Mouse (Mus musculus) cerebellum, adult (tissue): ENCODE results near the gene Prkch.

Source experiments
- ATAC-seq: cut with Nextera tagmentation; 2 replicates; pipeline ENCODE4 v1.9.2; 2017; ENCODE audit warnings: mild to moderate bottlenecking, moderate library complexity, mixed read lengths; ENCODE audit not compliant: insufficient number of reproducible peaks, low FRiP score, low TSS enrichment

Prkch gene

DNA sequence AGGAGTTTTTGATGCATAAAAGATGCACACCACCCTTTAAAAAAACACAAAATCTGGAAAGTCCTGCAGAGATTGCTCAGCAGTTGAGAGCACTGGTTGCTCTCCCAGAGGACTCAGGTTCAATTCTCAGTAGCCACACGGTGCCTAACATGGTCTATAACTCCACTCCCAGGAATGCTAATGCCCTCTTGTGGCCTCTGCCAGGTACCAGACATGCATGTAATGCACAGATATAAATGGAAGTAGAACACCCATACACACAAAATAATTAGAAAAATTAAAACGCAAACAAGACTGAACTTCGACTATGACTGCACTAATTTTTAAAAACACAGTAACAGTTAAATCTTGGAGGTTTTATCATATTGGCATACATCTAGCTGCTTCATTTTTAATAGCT is 119.8 kb downstream of the Prkch start:
- ATAC-seq, result no peak

DNA sequence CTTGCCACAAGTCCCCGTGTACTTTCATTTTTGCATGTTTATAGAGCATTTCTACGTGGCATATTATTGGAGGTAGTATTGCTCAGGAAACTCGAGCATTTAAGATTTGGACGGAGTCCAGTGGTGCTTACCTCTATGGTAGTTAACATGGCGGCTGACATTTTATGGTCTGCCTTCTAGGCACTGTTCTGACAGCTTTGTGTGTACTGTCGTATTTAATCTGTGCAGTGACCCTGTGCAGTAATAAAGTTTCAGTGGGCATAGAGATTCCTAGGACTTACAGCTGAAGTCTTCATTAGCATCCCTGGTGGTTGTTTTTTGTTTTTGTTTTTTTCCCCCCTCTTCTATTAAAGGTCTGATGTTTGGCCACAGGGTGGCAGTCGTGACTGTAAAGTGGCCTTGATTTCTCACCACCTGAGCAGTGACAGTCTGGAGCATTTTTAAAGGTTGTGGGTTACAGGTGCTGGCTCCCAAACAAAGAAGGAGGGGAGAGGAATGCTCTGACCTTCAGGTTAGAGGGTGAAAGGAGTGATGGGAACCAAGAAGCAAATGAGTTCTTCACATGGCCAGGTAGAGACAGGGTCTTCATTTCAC is 120.6 kb downstream of the Prkch start:
- ATAC-seq, result no peak

DNA sequence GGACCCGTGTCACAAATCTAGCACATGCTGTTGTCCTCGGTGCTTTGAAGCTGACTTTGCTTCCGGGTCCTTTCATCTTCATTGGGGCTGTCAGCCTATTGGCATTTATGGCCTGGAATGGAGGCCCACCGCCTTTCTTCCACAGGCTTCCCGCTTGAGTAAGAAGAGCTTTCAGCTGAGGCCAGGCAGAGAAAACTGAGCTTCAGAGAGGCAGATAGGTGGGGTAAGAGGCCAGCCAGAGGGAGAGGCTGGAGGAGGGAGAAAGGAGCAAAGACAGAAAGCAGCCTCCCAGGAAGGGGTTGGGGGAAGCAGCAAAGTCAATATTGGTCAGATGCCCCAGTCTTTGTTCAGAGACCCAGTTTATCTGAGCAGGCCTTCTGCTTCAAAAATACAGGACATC is 123.9 kb downstream of the Prkch start:
- ATAC-seq, result no peak

DNA sequence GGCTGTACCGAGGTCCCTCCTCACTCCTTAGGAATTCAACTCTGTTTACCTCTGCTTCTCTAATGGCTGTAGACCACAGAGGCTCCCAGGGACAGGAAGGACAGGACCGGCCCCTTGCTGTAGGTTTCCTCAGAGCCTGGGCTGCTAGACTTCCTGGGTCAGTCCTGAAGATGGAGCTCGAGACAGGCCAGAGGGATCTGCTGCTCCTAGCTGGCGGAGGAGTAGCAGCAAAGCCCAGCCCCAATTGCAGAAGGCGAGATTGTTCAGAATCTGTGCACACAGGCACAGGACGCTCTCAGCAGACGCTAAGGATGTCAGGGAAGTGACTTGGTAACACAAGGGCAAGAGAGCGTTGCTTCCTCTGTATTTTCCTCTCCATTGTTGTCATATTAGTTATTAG is 124.3 kb downstream of the Prkch start:
- peak; percentile 90 for ATAC-seq

DNA sequence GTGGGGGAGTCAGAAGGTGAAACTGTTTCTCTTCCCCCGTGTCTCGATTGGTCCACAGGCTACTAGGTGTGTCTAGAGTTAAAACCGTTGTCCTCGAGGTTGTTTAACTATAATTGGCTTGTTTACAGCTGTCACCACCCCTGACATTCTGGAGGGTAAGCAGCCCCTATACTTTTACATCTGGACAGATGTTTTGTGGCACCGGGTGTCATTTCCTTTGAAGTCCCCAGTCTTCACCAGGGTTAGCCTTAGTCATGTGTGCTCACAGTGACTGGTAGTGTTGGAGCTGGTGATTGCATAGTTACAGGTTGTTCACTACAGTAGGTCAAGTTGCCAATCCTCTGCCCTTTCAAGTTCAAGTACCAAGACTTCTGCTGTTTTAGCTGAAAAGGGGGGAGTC is 126.2 kb downstream of the Prkch start:
- no peak for ATAC-seq

DNA sequence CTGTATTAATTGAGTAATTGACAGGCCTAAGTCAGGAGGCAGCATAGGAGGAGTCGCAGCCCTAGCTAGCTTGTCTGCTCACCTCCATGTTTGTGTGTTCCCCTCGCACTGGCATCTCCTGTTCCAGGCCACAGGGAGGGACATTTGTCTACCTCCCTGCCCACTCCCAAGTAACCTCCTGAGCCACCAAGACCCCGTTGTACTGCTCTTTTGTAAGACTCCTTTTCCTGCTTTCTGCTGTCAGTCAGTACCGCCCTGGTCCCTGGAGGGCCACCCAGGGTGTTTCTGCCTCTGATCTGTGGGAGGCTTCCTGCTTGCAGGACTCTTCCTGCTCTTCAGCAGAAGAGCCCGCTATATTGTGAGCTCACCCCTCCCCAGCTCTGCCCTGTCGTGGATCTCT is 127.5 kb downstream of the Prkch start:
- no peak for ATAC-seq

DNA sequence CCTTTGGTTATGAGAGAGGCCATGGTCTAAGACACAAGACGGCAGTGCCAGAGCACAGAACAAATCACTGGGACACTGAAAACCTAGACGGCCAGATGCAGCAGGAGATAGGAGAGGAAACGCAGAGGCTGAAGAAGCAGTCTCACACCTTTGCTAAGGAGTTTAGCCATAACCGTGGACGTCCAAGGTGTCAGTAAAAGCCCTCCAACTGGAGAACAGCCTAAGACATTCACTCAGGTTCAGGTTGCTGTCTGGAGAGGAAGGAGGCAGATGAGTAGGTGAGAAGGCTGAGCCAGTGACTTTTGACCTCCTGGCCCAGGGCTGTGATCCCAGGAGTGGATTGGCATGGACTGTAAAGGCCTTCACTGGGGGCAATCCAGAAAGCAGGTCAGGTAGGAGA is 130.0 kb downstream of the Prkch start:
- no peak for ATAC-seq

DNA sequence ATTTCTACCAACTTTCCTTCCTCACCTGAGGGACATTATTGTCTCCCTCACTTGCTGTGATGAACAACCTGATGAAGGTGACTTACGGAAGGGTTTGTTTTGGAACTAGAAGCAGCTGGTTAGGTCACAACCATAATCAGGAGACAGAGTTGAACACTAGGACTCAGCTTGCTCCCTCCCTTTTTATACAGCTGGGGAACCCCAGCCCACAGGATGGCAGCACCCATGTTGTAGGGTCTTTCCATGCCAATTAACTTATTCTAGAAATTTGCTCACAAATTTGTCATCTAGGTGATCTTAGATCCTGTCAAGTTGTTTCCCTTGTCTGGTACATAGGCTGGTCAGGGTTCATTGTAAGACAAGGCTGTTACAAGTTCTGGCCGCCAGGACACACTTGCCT is 130.7 kb downstream of the Prkch start:
- ATAC-seq, result no peak

DNA sequence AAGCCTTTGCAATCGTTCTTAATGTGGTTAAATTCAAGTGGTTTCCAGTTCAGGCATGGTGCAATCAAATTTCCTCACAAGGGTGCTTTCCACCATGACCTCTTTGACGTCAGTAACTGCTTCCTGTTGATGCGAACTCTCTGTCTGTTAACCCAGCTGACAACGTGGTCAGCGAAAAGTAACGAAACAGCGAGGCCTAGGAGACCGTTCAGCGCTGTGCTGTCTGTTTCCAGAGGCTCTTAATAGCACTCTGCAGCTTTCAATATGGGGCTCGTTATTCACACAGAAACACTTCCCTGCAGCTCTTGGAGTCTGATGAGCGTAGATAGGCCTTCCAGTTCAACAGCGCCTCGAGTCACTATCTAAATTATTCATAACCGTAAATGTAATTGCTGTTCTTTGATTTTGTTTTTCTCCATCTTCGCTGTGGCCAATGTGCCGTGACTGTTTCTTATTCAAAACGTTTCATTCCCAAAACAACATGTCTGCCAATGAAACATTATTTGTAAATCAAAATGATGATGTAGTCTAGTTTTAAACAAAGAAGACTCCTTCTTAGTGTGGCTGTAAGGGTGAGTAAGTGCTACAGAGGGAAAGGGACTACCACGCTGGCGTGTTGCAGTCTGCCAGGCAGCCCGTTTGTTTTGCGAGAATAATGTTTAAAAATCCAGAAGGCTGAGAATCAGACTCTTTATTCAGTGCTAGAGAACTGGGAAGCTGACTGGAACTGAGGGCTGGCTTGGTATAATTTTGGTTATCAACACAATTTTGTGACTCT is 131.5 kb downstream of the Prkch start:
- no peak for ATAC-seq

DNA sequence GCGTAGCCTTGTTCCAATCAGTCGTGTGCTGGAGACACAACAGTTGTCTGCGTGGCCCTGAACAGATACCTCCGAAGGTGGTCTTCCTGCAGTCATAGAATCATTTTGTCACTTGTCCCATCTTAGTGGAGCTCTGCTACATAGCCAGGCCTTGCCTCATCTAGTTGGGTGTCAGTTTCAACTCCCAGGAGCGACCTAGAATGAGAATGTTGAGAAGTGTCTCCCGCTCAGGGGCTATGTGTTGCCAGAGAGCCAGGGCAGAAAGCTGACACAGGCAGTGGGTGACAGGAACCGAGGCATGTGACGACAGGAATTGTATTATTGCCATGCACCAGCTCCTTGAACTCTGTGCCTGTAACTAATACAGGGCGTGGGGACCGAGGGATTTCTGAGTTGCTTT is 133.4 kb downstream of the Prkch start:
- no peak for ATAC-seq

DNA sequence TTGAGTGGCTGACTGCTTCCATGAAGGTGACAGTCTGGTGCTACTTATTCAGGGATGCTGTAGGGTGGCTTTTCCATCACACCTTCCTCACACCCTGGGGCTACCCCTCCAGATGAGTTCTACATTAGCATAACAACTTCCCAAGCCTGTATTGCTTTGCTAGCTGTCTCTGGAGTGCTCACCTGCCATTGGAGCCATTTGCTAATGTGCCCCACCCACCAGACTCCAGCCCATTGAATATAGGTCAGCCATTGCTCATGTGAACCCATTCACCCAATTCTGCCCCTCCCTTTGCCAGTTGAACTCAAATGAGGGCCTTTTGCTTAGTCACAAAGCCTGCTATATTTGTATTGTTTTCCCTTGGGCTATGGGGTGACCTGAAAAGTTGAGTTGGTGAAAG is 135.2 kb downstream of the Prkch start:
- ATAC-seq, result no peak

DNA sequence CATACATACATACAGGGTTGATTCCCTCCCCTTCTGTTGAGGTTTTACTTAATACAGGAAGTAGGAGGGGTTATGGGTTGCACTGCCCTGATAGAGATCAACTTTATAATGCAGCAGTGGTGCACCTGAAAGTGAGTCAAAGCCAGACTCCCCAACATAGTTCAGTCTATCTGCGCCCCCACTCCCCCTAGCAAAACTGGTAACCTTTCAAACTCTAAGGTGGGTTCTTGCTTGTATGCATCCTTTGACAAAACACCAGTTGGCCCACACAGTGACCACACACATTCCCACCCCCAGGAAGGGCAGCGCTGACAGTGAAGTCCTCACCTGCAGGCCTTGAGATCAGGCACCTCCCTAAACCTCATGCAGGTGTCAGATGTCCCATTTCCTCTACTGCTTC is 135.9 kb downstream of the Prkch start:
- ATAC-seq, result no peak

DNA sequence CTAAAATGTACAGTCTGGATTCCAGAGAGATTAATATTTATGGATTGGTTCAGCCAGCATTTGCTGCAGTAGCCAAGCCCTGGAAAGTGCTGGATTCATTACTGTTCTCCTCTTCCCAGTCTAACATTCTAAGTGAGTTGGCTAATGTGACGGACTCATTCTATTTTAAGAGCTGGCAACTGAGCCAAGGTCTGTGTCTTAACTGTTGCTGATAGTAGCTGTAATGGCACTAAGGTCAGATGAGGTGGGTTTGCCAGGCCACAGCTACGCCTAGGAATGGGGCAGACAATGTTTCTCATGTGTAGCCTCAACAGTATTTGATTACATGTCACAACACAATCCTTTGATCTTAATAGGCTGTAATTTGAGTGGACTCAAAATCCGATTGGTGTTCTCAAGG is 137.5 kb downstream of the Prkch start:
- ATAC-seq, result no peak

DNA sequence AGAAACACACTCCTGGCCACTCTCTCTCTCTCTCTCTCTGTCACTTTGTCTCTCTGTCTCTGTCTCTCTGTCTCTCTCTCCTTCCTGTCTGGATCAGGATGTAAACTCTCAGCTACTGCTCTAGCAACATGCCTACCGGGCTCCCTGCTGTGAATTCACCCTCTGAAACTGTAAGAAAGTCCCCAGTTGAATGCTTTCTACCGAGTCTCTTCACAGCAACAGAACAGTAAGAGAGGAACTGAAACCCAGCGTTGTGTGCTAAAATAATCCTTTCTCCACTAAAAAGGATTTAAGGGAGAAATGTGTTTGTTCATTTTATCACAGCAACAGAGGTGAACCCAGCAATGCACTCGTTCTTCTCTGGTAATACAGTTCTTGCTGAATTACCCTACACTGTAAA is 138.5 kb downstream of the Prkch start:
- no peak for ATAC-seq

DNA sequence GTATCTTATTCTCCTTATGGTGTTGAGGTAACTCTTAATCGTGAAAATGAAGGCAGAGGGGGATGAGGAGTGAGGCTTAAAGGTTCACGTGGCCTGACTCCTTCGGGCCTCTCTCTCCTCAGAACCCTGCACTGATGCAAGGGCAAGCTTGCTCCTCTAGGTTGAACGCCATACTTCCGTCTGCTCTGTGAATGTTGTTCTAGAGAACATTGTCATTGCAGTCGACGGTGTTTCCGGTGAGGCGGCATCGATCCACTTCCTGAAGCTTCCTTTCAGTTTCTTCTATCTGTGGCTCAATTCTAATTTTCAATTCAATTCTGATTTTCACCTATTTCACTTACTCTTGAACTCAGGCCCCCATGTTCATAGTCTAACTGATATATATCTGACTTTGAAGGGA is 139.3 kb downstream of the Prkch start:
- no peak for ATAC-seq

DNA sequence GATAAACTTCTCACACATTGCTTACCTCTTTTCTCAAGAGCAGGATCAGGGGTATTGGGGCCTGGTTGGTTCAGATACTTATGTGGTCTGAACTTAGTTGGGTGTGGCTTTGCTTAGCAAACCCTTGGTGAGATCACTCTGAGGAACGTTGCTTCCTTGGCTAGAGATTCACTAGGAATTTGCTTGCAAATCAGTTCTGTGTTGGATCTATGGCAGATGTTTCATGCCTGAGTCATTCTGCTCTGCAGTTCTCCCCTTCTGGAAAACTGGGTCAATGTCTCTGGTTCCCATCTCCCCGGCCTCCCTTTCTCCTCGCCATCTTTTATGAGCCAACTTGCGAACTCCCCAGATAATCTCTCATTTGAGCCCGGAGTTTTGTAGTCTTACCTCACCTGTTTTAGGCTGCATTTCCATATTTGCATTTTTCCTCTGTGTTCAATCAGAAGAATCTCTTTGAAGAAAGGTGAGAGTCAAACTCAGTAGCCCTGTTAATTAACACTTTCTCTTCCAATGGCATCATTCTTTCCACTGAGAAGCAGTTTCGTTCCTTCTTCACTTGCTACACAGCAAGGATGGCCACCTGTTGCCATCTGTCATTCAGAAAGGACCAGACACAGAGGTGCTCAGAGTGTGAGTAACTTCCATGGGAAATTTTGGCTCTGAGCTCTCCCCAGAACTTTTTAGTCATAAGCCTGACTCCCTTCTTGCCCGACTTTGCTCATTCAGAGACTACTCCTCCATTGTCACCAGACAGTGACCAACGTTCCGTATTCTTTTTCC is 141.4 kb downstream of the Prkch start:
- no peak for ATAC-seq

DNA sequence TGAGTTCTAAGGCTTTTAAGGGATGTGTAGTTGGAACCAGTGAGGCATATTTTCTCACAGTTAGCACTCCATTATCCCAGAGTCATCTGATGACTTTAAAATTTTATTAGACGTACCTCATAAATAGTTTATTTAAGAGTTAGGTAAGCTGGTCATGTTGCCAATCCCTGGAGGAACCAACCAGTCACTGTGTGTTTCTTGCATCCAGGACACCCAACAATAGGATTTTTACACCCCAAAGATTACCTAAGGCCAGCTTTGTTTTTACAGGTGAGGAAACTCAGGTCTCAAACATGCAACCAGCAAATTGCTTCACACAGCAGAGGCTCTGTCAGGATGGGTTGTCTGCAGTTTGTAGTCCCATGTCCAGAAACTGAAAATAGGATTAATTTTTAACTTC is 142.4 kb downstream of the Prkch start:
- ATAC-seq, result no peak

DNA sequence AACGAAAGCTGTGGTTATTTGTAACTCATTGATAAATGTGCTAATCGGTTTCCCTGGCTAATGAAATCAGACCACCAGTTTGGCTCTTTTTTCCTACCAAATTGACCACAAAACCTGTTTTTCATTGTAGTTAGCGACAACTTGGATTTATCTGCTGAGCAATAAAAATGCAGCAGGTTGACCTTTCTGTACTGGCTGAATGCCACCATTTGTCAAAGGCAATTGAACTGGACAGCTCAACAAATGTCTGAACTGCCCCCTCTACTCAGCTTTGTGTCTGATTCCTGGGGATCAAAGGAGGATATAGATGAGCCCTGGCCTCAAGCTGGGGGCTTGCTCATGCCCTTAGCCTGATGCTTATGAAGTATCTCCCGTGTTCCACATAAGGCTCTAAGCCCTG is 146.0 kb downstream of the Prkch start:
- ATAC-seq, result no peak

DNA sequence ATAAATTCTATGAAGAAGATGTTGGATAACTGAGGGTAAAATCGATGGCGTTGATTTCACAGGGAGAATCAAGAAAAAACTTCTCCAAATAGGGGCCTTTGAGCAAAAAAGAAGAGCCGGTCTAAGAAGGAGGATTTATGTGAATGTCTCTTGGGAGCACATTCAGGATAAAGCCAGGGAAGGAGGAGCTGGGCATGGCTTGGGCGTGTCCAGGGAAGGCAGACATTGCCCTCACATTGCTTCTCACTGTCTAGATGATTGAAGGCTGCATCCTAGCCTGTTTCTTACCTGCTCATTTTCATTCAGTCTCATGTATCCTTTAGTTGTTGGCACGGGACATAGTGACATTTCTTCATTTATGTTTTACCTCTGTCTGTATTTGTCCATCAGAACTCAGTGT is 146.5 kb downstream of the Prkch start:
- ATAC-seq, result no peak

DNA sequence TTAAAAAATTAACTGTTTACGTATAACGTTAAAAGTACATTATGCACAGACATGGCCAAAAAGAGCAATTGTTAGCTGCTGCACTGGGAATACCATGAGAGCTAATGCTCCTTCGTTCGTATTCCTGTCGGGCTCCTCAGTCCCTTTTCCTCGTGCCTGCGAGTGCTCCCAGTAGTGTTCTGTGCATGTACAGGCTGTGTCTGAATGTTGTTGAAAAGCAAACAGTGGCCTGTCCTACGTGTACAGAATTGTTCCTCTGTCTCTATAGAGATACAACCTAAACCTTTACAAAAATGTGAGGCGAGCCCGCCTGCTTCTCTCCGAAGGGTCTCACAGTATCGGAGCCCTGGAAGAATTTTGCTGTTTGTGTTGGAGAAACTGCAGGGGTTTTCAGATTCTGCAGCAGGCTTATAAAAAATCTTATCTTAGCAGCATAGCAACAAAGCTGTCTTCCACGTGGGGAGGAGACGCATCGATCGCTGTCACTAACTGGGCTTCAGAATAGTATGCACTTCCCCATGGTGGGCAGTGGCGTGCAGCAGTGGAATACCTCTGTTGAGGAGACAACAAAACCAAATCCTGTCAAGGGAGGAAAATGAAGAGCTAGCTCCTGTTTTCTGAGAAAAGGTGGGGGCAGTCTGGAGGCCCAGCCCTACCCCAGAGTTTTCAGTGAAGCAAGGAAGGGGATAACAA is 147.4 kb downstream of the Prkch start:
- no peak for ATAC-seq

DNA sequence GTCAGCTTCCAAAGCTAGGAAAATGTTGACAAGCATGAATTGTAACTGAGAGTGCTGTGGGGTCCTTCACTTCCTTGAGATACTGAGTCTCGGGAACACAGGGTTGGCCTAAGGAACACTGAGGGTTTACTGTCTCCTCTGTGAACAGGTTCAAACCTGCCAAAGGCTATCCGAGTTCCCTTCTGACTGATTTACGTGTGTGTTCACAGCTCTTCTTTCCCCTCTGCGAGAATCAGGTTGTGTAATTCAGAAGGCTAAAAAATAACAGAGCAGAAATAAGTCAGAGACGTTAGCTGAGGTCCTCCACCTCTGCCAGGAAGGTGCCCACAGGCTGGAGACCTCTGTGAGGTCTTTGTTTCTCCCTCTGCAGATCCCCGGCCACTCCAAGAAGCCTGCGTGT is 148.3 kb downstream of the Prkch start:
- no peak for ATAC-seq
